Mouse (Mus musculus): ENCODE results near the gene Scn3a. TPM values are rescaled to one million over a fixed set of nuclear protein-coding genes. Genes with fewer than 3 reads are reported as not detected.

Scn3a gene
- polyA plus RNA-seq, 2 experiments: 1.7 to 1.8 TPM

DNA sequence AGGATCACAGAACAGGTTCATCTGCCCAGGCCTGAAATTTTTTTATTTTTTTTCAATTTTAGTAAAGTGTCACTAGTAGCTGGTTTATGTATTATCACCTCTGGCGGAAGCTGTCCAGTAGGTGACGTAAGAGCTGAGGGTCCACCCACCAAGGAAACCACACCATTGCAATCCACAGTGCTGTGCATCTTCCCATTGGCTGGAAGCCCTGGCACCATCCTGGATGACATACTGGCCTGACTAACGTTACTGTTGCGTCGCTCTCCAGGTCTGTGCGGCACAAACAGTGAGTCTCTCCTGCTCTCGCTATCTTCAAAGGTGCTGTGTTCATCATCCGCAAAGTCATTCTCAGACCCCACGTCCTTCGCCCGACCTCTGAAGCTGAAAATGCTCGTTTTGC lies 59.2 kb downstream of the Scn3a start:
- TF ChIP-seq POLR2A (IDR thresholded peaks at IDR 0.05; ENCODE audit: borderline replicate concordance, extremely low read depth, insufficient read depth, insufficient read length): no peak

DNA sequence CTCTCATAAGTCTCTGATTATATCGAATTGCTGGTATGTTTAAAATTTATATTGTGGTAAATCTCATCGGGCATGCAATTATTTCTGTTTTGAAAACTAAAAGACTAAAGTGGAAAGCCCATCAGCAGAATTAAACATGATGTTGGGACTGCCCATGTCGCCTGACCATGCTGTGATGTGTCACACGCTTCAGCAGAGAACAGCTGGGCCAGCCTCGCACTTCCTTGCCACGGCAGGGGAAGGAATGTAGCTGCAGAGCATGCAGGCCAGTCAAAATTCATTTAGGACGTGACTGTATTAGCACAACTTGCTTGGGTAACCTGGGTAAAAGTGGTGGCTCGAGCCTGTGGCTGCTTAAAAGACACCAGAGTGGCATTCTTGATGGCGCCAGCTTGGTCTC lies 77.0 kb downstream of the Scn3a start:
- H3K4me2 ChIP-seq (replicated peaks; ENCODE audit: low read depth, low read length, severe bottlenecking): no peak overlapping the region
- no peak overlapping the region for H3K27ac ChIP-seq (replicated peaks; ENCODE audit: low read depth, low read length)
- DNase-seq (ENCODE audit: low spot score) (no peak), ATAC-seq (ENCODE audit: low FRiP score, low read depth) (no peak)
- H3K4me3 ChIP-seq (replicated peaks; ENCODE audit: low read length): no peak overlapping the region
- H3K27me3 ChIP-seq (ENCODE audit: control insufficient read depth, insufficient read depth, low read length): no peaks in the 10 kb centered on the region
- TF ChIP-seq POLR2A (IDR thresholded peaks at IDR 0.05; ENCODE audit: borderline replicate concordance, extremely low read depth, insufficient read depth, insufficient read length): no peak
- no peaks in the 10 kb centered on the region for H3K4me1 ChIP-seq (ENCODE audit: control insufficient read depth, insufficient read depth, low read length)
- no peaks in the 10 kb centered on the region for H3K36me3 ChIP-seq (ENCODE audit: control insufficient read depth, insufficient read depth, low read length)
- no peak overlapping the region for H3K9ac ChIP-seq (ENCODE audit: low read depth, low read length, severe bottlenecking)
- no peaks in the 10 kb centered on the region for H3K9me3 ChIP-seq (ENCODE audit: control insufficient read depth, low read length)
- WGBS: 66% methylated on average over 9 of the region's 9 CpGs

More for the DNA sequence above, 59.2 kb downstream of the Scn3a start:
- no peak for DNase-seq (ENCODE audit: low spot score)
- H3K9me3 ChIP-seq (ENCODE audit: control insufficient read depth, low read length): no peaks in the 10 kb centered on the region
- no peak overlapping the region for H3K4me2 ChIP-seq (replicated peaks; ENCODE audit: low read depth, low read length, severe bottlenecking)
- no peak overlapping the region for H3K9ac ChIP-seq (ENCODE audit: low read depth, low read length, severe bottlenecking)
- no peak overlapping the region for H3K4me3 ChIP-seq (replicated peaks; ENCODE audit: low read length)
- no peaks in the 10 kb centered on the region for H3K27me3 ChIP-seq (ENCODE audit: control insufficient read depth, insufficient read depth, low read length)
- ATAC-seq (ENCODE audit: low FRiP score, low read depth): no peak
- H3K36me3 ChIP-seq (ENCODE audit: control insufficient read depth, insufficient read depth, low read length): no peaks in the 10 kb centered on the region
- no peak overlapping the region for H3K27ac ChIP-seq (replicated peaks; ENCODE audit: low read depth, low read length)
- no peaks in the 10 kb centered on the region for H3K4me1 ChIP-seq (ENCODE audit: control insufficient read depth, insufficient read depth, low read length)
- WGBS: 80% methylated on average over 12 of the region's 12 CpGs

DNA sequence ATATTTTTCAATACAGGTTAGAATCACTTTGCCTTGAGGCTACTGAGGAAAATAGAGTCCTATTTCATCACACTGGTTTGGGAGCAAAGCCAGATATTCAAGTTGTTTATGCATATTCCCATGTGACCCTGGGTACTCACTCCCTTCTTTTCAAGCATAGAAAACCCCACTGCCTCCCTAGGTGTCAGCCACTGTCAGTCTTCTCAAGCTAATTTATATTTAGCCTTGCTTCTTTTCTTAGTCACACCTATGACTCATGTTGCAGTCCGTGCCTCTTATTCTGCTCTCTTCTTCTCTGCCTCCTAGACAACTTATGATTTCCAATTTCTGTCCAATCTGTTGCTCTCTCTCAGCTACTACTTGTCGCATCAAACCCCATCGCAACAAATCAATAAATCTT lies 84.0 kb downstream of the Scn3a start:
- H3K27ac ChIP-seq (replicated peaks; ENCODE audit: low read depth, low read length): no peak overlapping the region
- H3K27me3 ChIP-seq (ENCODE audit: control insufficient read depth, insufficient read depth, low read length): no peaks in the 10 kb centered on the region
- no peaks in the 10 kb centered on the region for H3K9me3 ChIP-seq (ENCODE audit: control insufficient read depth, low read length)
- H3K4me2 ChIP-seq (replicated peaks; ENCODE audit: low read depth, low read length, severe bottlenecking): no peak overlapping the region
- H3K4me1 ChIP-seq (ENCODE audit: control insufficient read depth, insufficient read depth, low read length): peaks cover 3% of the 10 kb centered on the region; the same call in 1 of the 2 replicates
- H3K4me3 ChIP-seq (replicated peaks; ENCODE audit: low read length): no peak overlapping the region
- no peak for TF ChIP-seq POLR2A (IDR thresholded peaks at IDR 0.05; ENCODE audit: borderline replicate concordance, extremely low read depth, insufficient read depth, insufficient read length)
- 36% methylated on average over 3 of the region's 3 CpGs for WGBS
- no peaks in the 10 kb centered on the region for H3K36me3 ChIP-seq (ENCODE audit: control insufficient read depth, insufficient read depth, low read length)
- DNase-seq (ENCODE audit: low spot score) (peak; percentile 36), ATAC-seq (ENCODE audit: low FRiP score, low read depth) (no peak)
- no peak overlapping the region for H3K9ac ChIP-seq (ENCODE audit: low read depth, low read length, severe bottlenecking)

DNA sequence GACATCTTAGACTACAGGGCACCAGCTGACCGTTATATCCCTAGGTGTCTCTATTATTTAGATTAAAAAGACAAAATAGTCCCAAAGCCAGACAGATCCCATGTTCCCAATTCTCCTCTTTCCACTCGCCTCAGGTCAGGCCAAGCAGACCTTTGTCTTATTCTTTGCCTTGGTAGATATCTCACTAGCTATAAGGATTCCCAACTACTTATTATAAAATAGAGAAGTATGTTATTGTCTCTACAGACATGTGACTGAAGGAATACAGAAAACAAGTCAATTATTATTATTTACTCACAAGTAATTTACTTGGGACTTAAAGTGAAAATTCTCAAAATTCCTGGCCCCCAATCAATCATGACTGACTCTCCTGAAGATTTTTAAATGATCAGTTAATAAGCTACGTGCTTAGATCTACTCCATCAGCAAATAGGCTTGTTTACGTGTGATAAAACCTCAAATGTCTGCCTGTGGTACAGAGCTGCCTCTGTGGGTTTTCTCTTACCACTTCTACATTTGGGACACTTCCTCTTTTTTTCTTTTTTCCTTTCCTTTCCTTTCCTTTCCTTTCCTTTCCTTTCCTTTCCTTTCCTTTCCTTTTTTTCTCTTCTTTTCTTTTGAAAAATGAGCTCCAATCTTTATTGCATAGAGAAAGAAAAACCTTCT lies 86.3 kb downstream of the Scn3a start:
- Histone ChIP-seq H3K9me3 (ENCODE audit: control insufficient read depth, low read length) (no peaks in the 10 kb centered on the region), H3K27me3 (ENCODE audit: control insufficient read depth, insufficient read depth, low read length) (no peaks in the 10 kb centered on the region), H3K4me2 (replicated peaks; ENCODE audit: low read depth, low read length, severe bottlenecking) (no peak overlapping the region), H3K4me1 (ENCODE audit: control insufficient read depth, insufficient read depth, low read length) (peaks cover 3% of the 10 kb centered on the region; the same call in 1 of the 2 replicates), H3K9ac (ENCODE audit: low read depth, low read length, severe bottlenecking) (no peak overlapping the region), H3K27ac (replicated peaks; ENCODE audit: low read depth, low read length) (no peak overlapping the region), H3K36me3 (ENCODE audit: control insufficient read depth, insufficient read depth, low read length) (no peaks in the 10 kb centered on the region), H3K4me3 (replicated peaks; ENCODE audit: low read length) (no peak overlapping the region)
- WGBS: 84% methylated on average over 4 of the region's 4 CpGs
- no peak for TF ChIP-seq POLR2A (IDR thresholded peaks at IDR 0.05; ENCODE audit: borderline replicate concordance, extremely low read depth, insufficient read depth, insufficient read length)
- DNase-seq (ENCODE audit: low spot score) (no peak), ATAC-seq (ENCODE audit: low FRiP score, low read depth) (no peak)

DNA sequence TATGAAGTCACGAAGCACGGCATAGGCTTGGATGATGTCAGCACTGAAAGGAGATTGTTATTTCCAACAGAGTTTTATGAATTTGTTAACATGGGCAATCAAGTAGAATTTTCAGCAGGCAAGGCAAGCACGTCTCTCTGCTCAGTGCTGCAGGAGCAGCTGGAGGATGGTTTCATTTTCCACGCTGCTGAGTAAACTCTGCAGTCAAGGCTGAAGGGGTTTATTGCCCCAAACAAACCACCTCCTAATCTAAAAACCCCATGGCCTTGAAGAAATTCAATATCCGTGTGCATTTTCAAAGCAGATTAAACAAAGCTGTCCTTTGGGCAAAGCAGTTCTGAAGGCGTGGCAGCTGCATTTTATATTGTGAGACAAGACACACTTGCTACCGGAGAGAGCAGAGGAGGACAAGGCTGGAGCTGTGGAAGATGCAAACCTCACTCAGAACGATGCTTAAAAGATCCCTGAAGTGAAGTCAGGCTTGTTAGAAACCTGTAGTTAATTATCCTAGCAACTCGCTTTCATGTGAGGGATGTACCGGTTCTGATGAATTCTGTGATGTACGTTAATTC lies 96.0 kb downstream of the Scn3a start:
- DNase-seq (ENCODE audit: low spot score): peak; percentile 52

More for the DNA sequence above, 96.0 kb downstream of the Scn3a start:
- peak; percentile 85 for ATAC-seq (ENCODE audit: low FRiP score, low read depth)
- no peak for TF ChIP-seq POLR2A (IDR thresholded peaks at IDR 0.05; ENCODE audit: borderline replicate concordance, extremely low read depth, insufficient read depth, insufficient read length)
- no peaks in the 10 kb centered on the region for H3K9me3 ChIP-seq (ENCODE audit: control insufficient read depth, low read length)
- no peak overlapping the region; the same call in 1 of the 2 replicates for H3K4me3 ChIP-seq (replicated peaks; ENCODE audit: low read length)
- no peaks in the 10 kb centered on the region for H3K4me1 ChIP-seq (ENCODE audit: control insufficient read depth, insufficient read depth, low read length)
- no peaks in the 10 kb centered on the region for H3K36me3 ChIP-seq (ENCODE audit: control insufficient read depth, insufficient read depth, low read length)
- H3K27me3 ChIP-seq (ENCODE audit: control insufficient read depth, insufficient read depth, low read length): no peaks in the 10 kb centered on the region
- H3K9ac ChIP-seq (ENCODE audit: low read depth, low read length, severe bottlenecking): no peak overlapping the region
- H3K27ac ChIP-seq (replicated peaks; ENCODE audit: low read depth, low read length): no peak overlapping the region
- peak overlapping the region; percentile 16; the same call in 1 of the 2 replicates for H3K4me2 ChIP-seq (replicated peaks; ENCODE audit: low read depth, low read length, severe bottlenecking)
- 38% methylated on average over 11 of the region's 11 CpGs for WGBS

Measured in limb, embryonic 14.5 days (tissue).